ENCODE assay signal across 7 mouse cellular contexts in the genomic region with DNA sequence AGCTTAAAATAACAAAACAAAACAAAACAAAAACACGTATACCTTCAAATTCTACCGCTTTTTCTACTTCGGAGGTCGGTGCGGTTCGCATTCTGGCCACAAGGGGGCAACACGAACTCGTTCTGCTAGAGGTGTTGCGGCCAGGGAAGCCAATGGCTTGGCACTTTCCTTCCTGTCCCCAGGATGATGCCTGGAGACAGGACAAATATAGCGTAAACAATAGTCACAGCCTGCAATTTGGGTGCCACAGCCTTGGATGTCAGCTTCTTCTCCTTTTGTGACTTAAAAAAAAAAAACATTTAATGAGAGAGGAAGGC. TPM values are rescaled to one million over a fixed set of nuclear protein-coding genes. Genes with fewer than 3 reads are reported as not detected.
DNase-seq lines count a peak whose midpoint lies in the region; ATAC-seq and TF ChIP-seq lines count a peak whose summit lies in the region.

No protein-coding gene starts in this region.

- H3K4me3 ChIP-seq in bone marrow macrophage, adult 2 months (ENCODE audit: insufficient read depth, low read length) = peak overlapping the region; percentile 46
- peak overlapping the region; percentile 29 for H3K4me3 ChIP-seq in embryonic facial prominence, embryonic 12.5 days
- H3K4me3 ChIP-seq in limb, embryonic 12.5 days (replicated peaks) = peak overlapping the region; percentile 21
- peak overlapping the region; percentile 26 for H3K4me3 ChIP-seq in midbrain, embryonic 14.5 days (replicated peaks; ENCODE audit: low read depth, low read length)

- H3K27ac ChIP-seq in bone marrow macrophage, adult 2 months (ENCODE audit: insufficient read depth, low read depth, low read length) = no peak overlapping the region
- H3K27ac ChIP-seq in embryonic facial prominence, embryonic 12.5 days = no peak overlapping the region
- H3K27ac ChIP-seq in limb, embryonic 12.5 days = no peak overlapping the region
- H3K27ac ChIP-seq in midbrain, embryonic 14.5 days (replicated peaks; ENCODE audit: low read depth, low read length) = no peak overlapping the region; the same call in 1 of the 2 replicates

- TF ChIP-seq POLR2A in bone marrow macrophage, adult 2 months (IDR thresholded peaks at IDR 0.05; ENCODE audit: borderline replicate concordance, low read depth, low read length) = no peak

- H3K4me2 ChIP-seq in embryonic facial prominence, embryonic 12.5 days (replicated peaks) = peak overlapping the region; percentile 51
- peak overlapping the region; percentile 48 for H3K4me2 ChIP-seq in limb, embryonic 12.5 days
- peak overlapping the region; percentile 63 for H3K4me2 ChIP-seq in midbrain, embryonic 14.5 days (ENCODE audit: low read length)

- no peak for ATAC-seq in embryonic facial prominence, embryonic 12.5 days (ENCODE audit: insufficient number of reproducible peaks, insufficient read depth, low FRiP score, low TSS enrichment)
- no peak for ATAC-seq in limb, embryonic 12.5 days (ENCODE audit: insufficient number of reproducible peaks, insufficient read depth, low FRiP score, low TSS enrichment, low read depth)
- ATAC-seq in midbrain, embryonic 14.5 days (ENCODE audit: low FRiP score, low TSS enrichment) = peak; percentile 65; the same call in 1 of the 2 replicates

- peak; percentile 82 for TF ChIP-seq CTCF in bone marrow macrophage, adult 2 months (IDR thresholded peaks at IDR 0.05; ENCODE audit: low read depth, low read length)

- no peaks in the 10 kb centered on the region for H3K36me3 ChIP-seq in embryonic facial prominence, embryonic 12.5 days
- no peaks in the 10 kb centered on the region for H3K36me3 ChIP-seq in limb, embryonic 12.5 days
- H3K36me3 ChIP-seq in midbrain, embryonic 14.5 days (ENCODE audit: control insufficient read depth, insufficient read depth, low read length) = no peaks in the 10 kb centered on the region

- no peak overlapping the region; the same call in 1 of the 2 replicates for H3K9ac ChIP-seq in embryonic facial prominence, embryonic 12.5 days
- no peak overlapping the region; the same call in 1 of the 2 replicates for H3K9ac ChIP-seq in limb, embryonic 12.5 days (replicated peaks)
- H3K9ac ChIP-seq in midbrain, embryonic 14.5 days (replicated peaks; ENCODE audit: low read length) = peak overlapping the region; percentile 45

- DNase-seq in heart, adult 8-10 months (ENCODE audit: low spot score) = peak; percentile 48
- peak; percentile 71 for DNase-seq in kidney, adult 9 months
- DNase-seq in midbrain, embryonic 14.5 days = peak; percentile 93
- DNase-seq in spleen, postnatal 4 days (ENCODE audit: low spot score in 2 of 2) = peak; percentile 36 to 79

- no peaks in the 10 kb centered on the region for H3K4me1 ChIP-seq in bone marrow macrophage, adult 2 months (ENCODE audit: control insufficient read depth, insufficient read depth, low read length)
- H3K4me1 ChIP-seq in embryonic facial prominence, embryonic 12.5 days = peaks cover 16% of the 10 kb centered on the region
- peaks cover 17% of the 10 kb centered on the region for H3K4me1 ChIP-seq in limb, embryonic 12.5 days (replicated peaks)
- H3K4me1 ChIP-seq in midbrain, embryonic 14.5 days (ENCODE audit: control insufficient read depth, insufficient read depth, low read length) = peaks cover 9% of the 10 kb centered on the region

- 2% methylated on average over 10 of the region's 10 CpGs for WGBS in embryonic facial prominence, embryonic 12.5 days
- WGBS in limb, embryonic 12.5 days = 2% methylated on average over 10 of the region's 10 CpGs
- WGBS in midbrain, embryonic 14.5 days = under 1% methylated on average over 10 of the region's 10 CpGs

- H3K27me3 ChIP-seq in embryonic facial prominence, embryonic 12.5 days = no peaks in the 10 kb centered on the region
- no peaks in the 10 kb centered on the region for H3K27me3 ChIP-seq in limb, embryonic 12.5 days
- H3K27me3 ChIP-seq in midbrain, embryonic 14.5 days (ENCODE audit: control insufficient read depth, insufficient read depth, low read length) = no peaks in the 10 kb centered on the region

- no peaks in the 10 kb centered on the region for H3K9me3 ChIP-seq in embryonic facial prominence, embryonic 12.5 days
- no peaks in the 10 kb centered on the region for H3K9me3 ChIP-seq in limb, embryonic 12.5 days
- H3K9me3 ChIP-seq in midbrain, embryonic 14.5 days (ENCODE audit: control insufficient read depth, low read length) = no peaks in the 10 kb centered on the region

RNA-seq across cellular contexts. Expression of a gene that starts 24.0 kb away (rescaled TPM):
- not detected in 2 replicates for polyA plus RNA-seq in bone marrow macrophage, adult 2 months (2012; ENCODE audit: insufficient read depth, insufficient read length, missing spikeins)
- polyA plus RNA-seq in embryonic facial prominence, embryonic 12.5 days (2016; fragmentation: Nextera tagmentation; extraction: Ambion mirVana) = 0.40 and 0.43 TPM in 2 replicates
- under 1 TPM in 1 of 4 experiments, not detected in 3; 0.14 TPM for total RNA-seq in heart, adult 8-10 months (2022)
- polyA plus RNA-seq in limb, embryonic 12.5 days (2016; fragmentation: Nextera tagmentation; extraction: Ambion mirVana) = 0.63 and 0.67 TPM in 2 replicates
- polyA plus RNA-seq in midbrain, embryonic 14.5 days (2014; fragmentation: Nextera tagmentation; extraction: Ambion mirVana) = 0.21 and 0.39 TPM in 2 replicates

RNA-seq across cellular contexts. Expression of a gene that starts 26.2 kb away (rescaled TPM):
- polyA plus RNA-seq in bone marrow macrophage, adult 2 months (2012; ENCODE audit: insufficient read depth, insufficient read length, missing spikeins) = 1.6 and 3.0 TPM in 2 replicates
- 37.1 and 39.0 TPM in 2 replicates for polyA plus RNA-seq in embryonic facial prominence, embryonic 12.5 days (2016; fragmentation: Nextera tagmentation; extraction: Ambion mirVana)
- total RNA-seq in heart, adult 8-10 months (2022) = 1 to 10 TPM; 5.0 to 7.2 (median 5.6) TPM
- 41.5 and 43.7 TPM in 2 replicates for polyA plus RNA-seq in limb, embryonic 12.5 days (2016; fragmentation: Nextera tagmentation; extraction: Ambion mirVana)
- polyA plus RNA-seq in midbrain, embryonic 14.5 days (2014; fragmentation: Nextera tagmentation; extraction: Ambion mirVana) = 41.4 and 61.2 TPM in 2 replicates
